Mouse (Mus musculus): ENCODE measurements around the gene Lrg1.

DNA sequence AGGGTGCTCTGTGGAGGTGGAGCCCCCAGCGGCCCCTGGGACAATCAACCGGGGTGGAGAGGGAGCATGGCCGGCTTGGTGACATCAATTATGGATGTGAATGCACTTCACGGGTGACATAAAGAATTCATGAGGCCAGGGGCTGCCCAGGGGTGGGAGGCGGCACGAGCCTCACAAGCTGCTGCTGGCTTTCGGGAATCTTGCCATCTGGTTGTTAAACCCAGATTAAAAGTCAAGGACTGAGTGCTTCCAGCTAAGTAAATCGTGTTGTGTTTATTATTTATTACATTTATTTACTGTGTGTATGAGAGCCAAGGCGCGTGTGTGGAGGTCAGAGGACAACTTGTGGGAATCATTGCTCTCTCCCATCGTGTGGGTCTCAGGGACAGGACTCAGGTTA lies 43.9 kb upstream of the Lrg1 start:
- TF ChIP-seq POLR2A (IDR thresholded peaks at IDR 0.05; ENCODE audit: control insufficient read depth in 1 of 2, insufficient read depth in 1 of 2, low read depth in 1 of 2, low read length in 2 of 2, poor library complexity in 1 of 2), result no peak
- no peak for TF ChIP-seq ELF1 (IDR thresholded peaks at IDR 0.05; ENCODE audit: low read depth, low read length)
- no peak for TF ChIP-seq RCOR1 (IDR thresholded peaks at IDR 0.05; ENCODE audit: low read depth, low read length)
- TF ChIP-seq CTCF (IDR thresholded peaks at IDR 0.05 in 2 of 3, conservative IDR thresholded peaks at IDR 0.05 in 1 of 3; ENCODE audit: control insufficient read depth in 1 of 3, insufficient read depth in 1 of 3, low read depth in 2 of 3, low read length in 3 of 3, poor library complexity in 1 of 3, severe bottlenecking in 1 of 3), result no peak
